Mouse (Mus musculus) CH12.LX (cell line): ENCODE data around the gene 1600014C23Rik. TPM values are rescaled to one million over a fixed set of nuclear protein-coding genes. Genes with fewer than 3 reads are reported as not detected.

ENCODE experiments used
- DNase-seq: peaks from one replicate; pipeline ENCODE4 v3.0.0-alpha.2; 2013; ENCODE audit errors: extremely low read depth
- H3K27ac ChIP-seq: 2 replicates; pipeline ENCODE4 v1.5.1; 2012; ENCODE audit warnings: low read depth, mild to moderate bottlenecking, control low read depth, moderate library complexity; ENCODE audit not compliant: insufficient read depth
- H3K27me3 ChIP-seq: replicated peaks from 2 replicates; pipeline ENCODE3; 2012; ENCODE audit warnings: inconsistent platforms
- H3K36me3 ChIP-seq, 2 experiments: replicated peaks in 1 of 2; 2 replicates each; pipeline versions ENCODE3 to v1.6.1; 2012; ENCODE audit warnings: inconsistent platforms in 1 of 2, low read length in 1 of 2, mild to moderate bottlenecking in 1 of 2, mixed read lengths in 1 of 2, moderate library complexity in 1 of 2; ENCODE audit not compliant: control insufficient read depth in 1 of 2, insufficient read depth in 1 of 2
- H3K4me1 ChIP-seq, 2 experiments: 2 replicates each; pipeline ENCODE4 v1.6.1; 2012; ENCODE audit warnings: inconsistent platforms in 1 of 2, moderate library complexity in 1 of 2; ENCODE audit not compliant: insufficient read depth in 2 of 2, control insufficient read depth in 1 of 2
- H3K4me2 ChIP-seq: 2 replicates; pipeline ENCODE4 v1.6.1; 2012; ENCODE audit warnings: low read depth, mild to moderate bottlenecking, control low read depth; ENCODE audit not compliant: poor library complexity, insufficient read depth, severe bottlenecking
- H3K4me3 ChIP-seq, 3 experiments: fragments of 150-350 bp in 1 of 3; sonication (generic) in 1 of 3; replicated peaks in 1 of 3; 2 replicates each; pipeline versions ENCODE3 to v1.5.1; 2011 to 2012; ENCODE audit warnings: low read depth in 2 of 3, low read length in 2 of 3, mild to moderate bottlenecking in 2 of 3, moderate library complexity in 2 of 3, control low read depth in 1 of 3, improper control_type of control experiment in 1 of 3, inconsistent platforms in 1 of 3, mixed read lengths in 1 of 3; ENCODE audit not compliant: poor library complexity in 1 of 3
- H3K79me2 ChIP-seq: replicated peaks from 2 replicates; pipeline ENCODE4 v1.6.1; 2012; ENCODE audit warnings: mild to moderate bottlenecking, moderate library complexity; ENCODE audit not compliant: control insufficient read depth, poor library complexity, insufficient read depth, severe bottlenecking; ENCODE audit errors: extremely low read depth
- H3K9ac ChIP-seq: 2 replicates; pipeline ENCODE4 v1.6.1; 2012; ENCODE audit warnings: low read depth, mild to moderate bottlenecking, control low read depth, moderate library complexity; ENCODE audit not compliant: insufficient read depth
- H3K9me3 ChIP-seq: replicated peaks from 2 replicates; pipeline ENCODE3; 2012; ENCODE audit warnings: low read length, inconsistent platforms, mixed read lengths
- CHD2 ChIP-seq: IDR thresholded peaks from 2 replicates; pipeline ENCODE4 v1.6.1; 2011; ENCODE audit warnings: low read length, improper control_type of control experiment
- CTCF ChIP-seq, 2 experiments: IDR thresholded peaks in 1 of 2; conservative IDR thresholded peaks in 1 of 2; 2 replicates each; pipeline ENCODE4 v1.5.1; 2011 to 2012; ENCODE audit warnings: low read depth in 2 of 2, low read length in 2 of 2, improper control_type of control experiment in 1 of 2, inconsistent platforms in 1 of 2, mild to moderate bottlenecking in 1 of 2, moderate library complexity in 1 of 2
- ELF1 ChIP-seq: IDR thresholded peaks from 2 replicates; pipeline ENCODE4 v1.6.1; 2014; ENCODE audit warnings: low read depth, mild to moderate bottlenecking, inconsistent platforms, low read length, improper control_type of control experiment
- EP300 ChIP-seq: IDR thresholded peaks from 2 replicates; pipeline ENCODE4 v1.6.1; 2011; ENCODE audit warnings: low read length, improper control_type of control experiment
- GABPA ChIP-seq: IDR thresholded peaks from 2 replicates; pipeline ENCODE4 v1.6.1; 2012; ENCODE audit warnings: low read depth, low read length, improper control_type of control experiment, inconsistent platforms; ENCODE audit not compliant: insufficient replicate concordance
- IRF4 ChIP-seq: IDR thresholded peaks from 2 replicates; pipeline ENCODE4 v1.6.1; 2014; ENCODE audit warnings: low read depth, mild to moderate bottlenecking, inconsistent platforms, low read length, improper control_type of control experiment
- JUN ChIP-seq: IDR thresholded peaks from 2 replicates; pipeline ENCODE4 v1.6.1; 2011; ENCODE audit warnings: low read depth, mild to moderate bottlenecking, low read length, improper control_type of control experiment, moderate library complexity; ENCODE audit not compliant: insufficient read depth
- JUND ChIP-seq: conservative IDR thresholded peaks from 2 replicates; pipeline ENCODE4 v1.6.1; 2011; ENCODE audit warnings: low read depth, low read length, improper control_type of control experiment
- KAT2A ChIP-seq: IDR thresholded peaks from 2 replicates; pipeline ENCODE4 v1.6.1; 2012; ENCODE audit warnings: low read length, improper control_type of control experiment, inconsistent platforms; ENCODE audit not compliant: insufficient replicate concordance
- MAFK ChIP-seq: IDR thresholded peaks from 2 replicates; pipeline ENCODE4 v1.6.1; 2011; ENCODE audit warnings: low read length, improper control_type of control experiment; ENCODE audit not compliant: insufficient replicate concordance
- MAX ChIP-seq: IDR thresholded peaks from 2 replicates; pipeline ENCODE4 v1.6.1; 2011; ENCODE audit warnings: low read length, improper control_type of control experiment
- MAZ ChIP-seq: IDR thresholded peaks from 2 replicates; pipeline ENCODE4 v1.6.1; 2012; ENCODE audit warnings: low read depth, mild to moderate bottlenecking, inconsistent platforms, low read length, improper control_type of control experiment, moderate library complexity
- NRF1 ChIP-seq: IDR thresholded peaks from 2 replicates; pipeline ENCODE4 v1.6.1; 2014; ENCODE audit warnings: low read depth, mild to moderate bottlenecking, inconsistent platforms, low read length, improper control_type of control experiment, moderate library complexity
- RAD21 ChIP-seq: IDR thresholded peaks from 2 replicates; pipeline ENCODE4 v1.6.1; 2011; ENCODE audit warnings: low read depth, mild to moderate bottlenecking, low read length, improper control_type of control experiment, moderate library complexity
- SMC3 ChIP-seq: IDR thresholded peaks from 2 replicates; pipeline ENCODE4 v1.6.1; 2011; ENCODE audit warnings: low read depth, low read length, improper control_type of control experiment
- UBTF ChIP-seq: IDR thresholded peaks from 2 replicates; pipeline ENCODE4 v1.6.1; 2012; ENCODE audit warnings: low read depth, mild to moderate bottlenecking, inconsistent platforms, low read length, improper control_type of control experiment, moderate library complexity
- USF2 ChIP-seq: conservative IDR thresholded peaks from 2 replicates; pipeline ENCODE4 v1.6.1; 2011; ENCODE audit warnings: low read depth, low read length, improper control_type of control experiment
- ZC3H11A ChIP-seq: IDR thresholded peaks from 2 replicates; pipeline ENCODE4 v1.6.1; 2012; ENCODE audit warnings: low read depth, mild to moderate bottlenecking, inconsistent platforms, low read length, improper control_type of control experiment
- ZKSCAN1 ChIP-seq: IDR thresholded peaks from 2 replicates; pipeline ENCODE4 v1.6.1; 2012; ENCODE audit warnings: low read depth, inconsistent platforms, low read length, improper control_type of control experiment, borderline replicate concordance
- dilution Hi-C: fragments of 300-500 bp; cut with MboI; formaldehyde crosslinking; loops from 2 replicates; pipeline ENCODE4 v1.14.3; 2020; ENCODE audit warnings: low sequenced_read_pairs; ENCODE audit not compliant: extremely low pct_unique_long_range_greater_than_20kb, extremely low pct_ligation_motif_present
- in situ Hi-C: fragments of 300-500 bp; cut with MboI; formaldehyde crosslinking; loops from 3 replicates; pipeline ENCODE4 v1.14.3; 2019; ENCODE audit warnings: low sequenced_read_pairs, low pct_ligation_motif_present, low pct_unique_long_range_greater_than_20kb, mixed read lengths
- polyA plus RNA-seq: library from polyadenylated mRNA; unstranded; fragments of >175 nt; gene quantifications from 2 replicates; pipeline ENCODE4 v1.2.1, GENCODE M21; 2012; ENCODE audit warnings: low read depth; ENCODE audit not compliant: insufficient read length
- total RNA-seq, 2 experiments: library from RNA; depleted of rRNA; stranded (reverse); fragments of 300-350 nt in 1 of 2; fragments of >200 nt in 1 of 2; gene quantifications; 2 replicates each; pipeline ENCODE4 v1.2.3; 2012 to 2014

1600014C23Rik gene
- total and polyA plus RNA-seq, 3 experiments: 0.38 TPM; not detected in 2

GRCm38 (mm10) chr17:45733038-45733734 lies 458 bp downstream of the 1600014C23Rik start:
- in situ Hi-C loops: loop anchor here (10.0 kb wide), 1 partner anchor 382 kb away; the partner anchor contains the start of gene Mrps18a
- no peak overlapping the region for H3K27ac ChIP-seq
- H3K4me1 ChIP-seq: peaks cover 2 to 17% of the 10 kb centered on the region in 2 experiments
- DNase-seq: no peak
- no peak overlapping the region for H3K9ac ChIP-seq
- no peaks in the 10 kb centered on the region for H3K79me2 ChIP-seq
- dilution Hi-C loops: no loop called here
- TF ChIP-seq KAT2A: no peak
- TF ChIP-seq ZC3H11A: no peak
- TF ChIP-seq, all 38 proteins: peak for 0
- Histone ChIP-seq H3K36me3 (no peaks in the 10 kb centered on the region), H3K27me3 (peaks cover 86% of the 10 kb centered on the region), H3K4me3 (no peak overlapping the region), H3K4me2 (no peak overlapping the region), H3K9me3 (no peaks in the 10 kb centered on the region)

- DNase-seq: peak; percentile 82
- no peak overlapping the region for H3K4me2 ChIP-seq
- H3K79me2 ChIP-seq: no peaks in the 10 kb centered on the region
- H3K27ac ChIP-seq: no peak overlapping the region
- H3K27me3 ChIP-seq: peaks cover 74% of the 10 kb centered on the region
- H3K9me3 ChIP-seq: no peaks in the 10 kb centered on the region
- TF ChIP-seq MAZ (peak; percentile 54; the same call in 1 of the 2 replicates), NRF1 (no peak), RAD21 (no peak; the same call in none of the 2 replicates), SMC3 (peak; percentile 91), CTCF (conservative IDR thresholded peaks at IDR 0.05 in 1 of 2, IDR thresholded peaks at IDR 0.05 in 1 of 2; ENCODE audit: low read depth in 2 of 2, low read length in 2 of 2) (peak; percentile 63 to 97), UBTF (no peak), KAT2A (no peak), JUND (no peak), IRF4 (peak; percentile 23; the same call in 1 of the 2 replicates), USF2 (no peak), MAX (no peak), EP300 (no peak), CHD2 (no peak), ZKSCAN1 (no peak), ZC3H11A (peak; percentile 46), MAFK (no peak), GABPA (no peak), ELF1 (no peak), JUN (no peak)
- H3K36me3 ChIP-seq: no peaks in the 10 kb centered on the region
- H3K4me3 ChIP-seq: no peak overlapping the region
- H3K4me1 ChIP-seq: peaks cover 2 to 14% of the 10 kb centered on the region in 2 experiments
- in situ Hi-C loops: loop anchor here (10.0 kb wide), 1 partner anchor 383 kb away; the partner anchor contains the start of gene Mrps18a
- no peak overlapping the region for H3K9ac ChIP-seq
- dilution Hi-C loops: no loop called here
Measured at GRCm38 (mm10) chr17:45731172-45731864, 2.3 kb downstream of the 1600014C23Rik start.
